Mouse (Mus musculus): ENCODE measurements around the gene H2afb2. TPM values are rescaled to one million over a fixed set of nuclear protein-coding genes. Genes with fewer than 3 reads are reported as not detected.

Gene H2afb2
- total RNA-seq (2021) = not detected
- long read RNA-seq, experiment 1 = 0 reads
- long read RNA-seq, experiment 2 = 0 reads

- Histone ChIP-seq H3K4me3 (no peak within 1 kb of the TSS), H3K27ac (no peak within 1 kb of the TSS)
- intact Hi-C loops (cut with DNase I) = no loop called here
- DNase-seq (ENCODE audit: extremely low spot score in 1 of 2, low spot score in 2 of 2) = no peak
- TF ChIP-seq CTCF (IDR thresholded peaks at IDR 0.05) = no peak
Observed at GRCm38 (mm10) chrX:116680878-116681277, at the start of gene H2afb2. H2afb2 (plus strand) TSS chrX:116681178.

Other genes starting within 250 kb of the H2afb2 start
- gene Cpxcr1, start 232.2 kb upstream of the H2afb2 start, total RNA-seq (2021) = not detected